Mouse (Mus musculus): ENCODE results near the gene Ctdsp1. TPM values are rescaled to one million over a fixed set of nuclear protein-coding genes. Genes with fewer than 3 reads are reported as not detected.

The Ctdsp1 gene
- 10 to 100 TPM; 23.8 to 28.2 TPM for total RNA-seq (2021)
- long read RNA-seq, experiment 1, partial matches to known transcripts, result 0 of 1 reads
- long read RNA-seq, experiment 1, other reads (novel, unspliced or antisense), result 1 of 1 reads
- long read RNA-seq, experiment 2, partial matches to known transcripts, result 8 of 10 reads
- long read RNA-seq, experiment 2, other reads (novel, unspliced or antisense), result 0 of 10 reads

DNA sequence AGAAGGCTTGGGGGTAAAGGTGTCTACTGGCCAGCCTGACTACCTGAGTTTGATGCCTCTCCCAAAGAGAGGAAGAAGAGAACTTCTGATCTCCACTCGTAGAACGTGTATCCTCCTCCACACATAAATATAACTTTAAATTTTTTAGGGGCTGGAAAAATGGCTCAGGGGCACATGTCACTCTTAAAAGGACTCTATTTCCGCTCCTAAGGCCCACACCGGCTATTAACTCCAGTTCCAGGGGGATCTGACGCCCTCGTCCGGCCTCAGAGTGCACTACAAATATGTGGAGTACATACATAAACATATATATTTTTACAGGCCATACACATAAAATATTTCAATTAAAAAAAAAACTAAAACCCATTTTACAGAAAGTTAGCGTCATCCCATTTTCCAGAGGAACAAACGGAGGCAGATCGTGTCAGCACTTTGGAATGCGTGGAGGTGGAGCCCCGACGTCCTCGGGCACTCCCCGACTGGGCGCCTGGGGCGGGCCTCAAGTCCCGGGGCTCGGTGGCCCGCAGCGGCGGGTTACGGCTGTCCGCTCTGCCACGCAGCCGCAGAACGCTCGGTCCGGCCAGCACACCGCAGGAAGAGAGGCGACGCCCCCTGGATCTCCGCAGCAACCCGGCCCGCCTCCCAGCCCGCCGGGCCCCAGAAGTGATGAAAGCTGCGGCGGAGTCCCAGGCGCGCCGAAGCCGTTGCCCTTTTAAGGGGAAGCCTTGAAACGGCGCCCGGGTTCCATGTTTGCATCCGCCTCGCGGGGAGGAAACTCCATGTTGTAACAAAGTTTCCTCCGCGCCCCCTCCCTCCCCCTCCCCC is at the start of gene Ctdsp1:
TSS of gene Ctdsp1 (plus strand) at position 586 of the 825 bp plus-strand sequence.
- peak; percentile 93 to 96 for DNase-seq (ENCODE audit: low spot score in 2 of 2)

DNA sequence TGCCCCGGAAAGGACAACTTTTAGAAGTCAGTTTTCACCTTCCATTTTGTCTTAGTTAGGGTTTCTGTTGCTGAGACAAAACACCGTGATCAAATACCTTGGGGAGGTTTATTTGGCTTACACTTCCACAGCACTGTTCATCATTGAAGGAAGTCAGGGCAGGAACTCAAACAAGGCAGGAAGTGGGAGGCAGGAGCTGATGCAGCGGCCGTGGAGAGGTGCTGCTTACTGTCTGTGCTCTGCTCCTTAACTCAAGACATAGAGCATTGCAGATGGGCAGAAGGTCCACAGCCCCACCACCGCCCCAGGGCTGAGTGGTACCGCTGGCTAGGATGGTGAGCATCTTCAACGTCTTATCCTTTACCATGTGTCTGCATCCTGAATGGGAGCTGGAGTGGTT is 49.4 kb upstream of the Ctdsp1 start:
- DNase-seq (ENCODE audit: low spot score in 2 of 2), result no peak

GRCm38 (mm10) chr1:74342308-74342707 is 49.0 kb upstream of the Ctdsp1 start:
- DNase-seq (ENCODE audit: low spot score in 2 of 2), result no peak

DNA sequence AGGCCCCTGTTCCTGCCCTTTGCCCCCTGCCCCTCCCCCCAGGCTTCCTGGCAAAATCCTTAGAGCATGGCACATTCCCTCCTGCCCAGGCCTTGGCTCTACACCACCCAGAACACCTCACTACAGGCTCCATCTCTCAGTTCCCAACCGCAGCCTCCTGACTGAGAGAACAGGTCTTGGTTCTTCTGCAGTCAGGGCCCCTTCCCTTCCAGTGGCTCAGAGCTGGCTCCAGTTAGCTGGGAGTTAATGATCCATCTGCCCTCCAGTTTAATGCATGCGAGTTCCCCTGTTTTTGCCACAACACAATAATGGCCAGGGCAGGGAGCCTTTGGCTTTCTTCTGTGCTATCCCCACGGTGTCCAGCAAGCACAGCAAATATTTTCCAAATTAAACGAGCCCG is 48.1 kb upstream of the Ctdsp1 start:
- no peak for DNase-seq (ENCODE audit: low spot score in 2 of 2)

- DNase-seq (ENCODE audit: low spot score in 2 of 2), result no peak
These were observed 47.0 kb upstream of the Ctdsp1 start for GRCm38 (mm10) chr1:74344163-74344916.

DNA sequence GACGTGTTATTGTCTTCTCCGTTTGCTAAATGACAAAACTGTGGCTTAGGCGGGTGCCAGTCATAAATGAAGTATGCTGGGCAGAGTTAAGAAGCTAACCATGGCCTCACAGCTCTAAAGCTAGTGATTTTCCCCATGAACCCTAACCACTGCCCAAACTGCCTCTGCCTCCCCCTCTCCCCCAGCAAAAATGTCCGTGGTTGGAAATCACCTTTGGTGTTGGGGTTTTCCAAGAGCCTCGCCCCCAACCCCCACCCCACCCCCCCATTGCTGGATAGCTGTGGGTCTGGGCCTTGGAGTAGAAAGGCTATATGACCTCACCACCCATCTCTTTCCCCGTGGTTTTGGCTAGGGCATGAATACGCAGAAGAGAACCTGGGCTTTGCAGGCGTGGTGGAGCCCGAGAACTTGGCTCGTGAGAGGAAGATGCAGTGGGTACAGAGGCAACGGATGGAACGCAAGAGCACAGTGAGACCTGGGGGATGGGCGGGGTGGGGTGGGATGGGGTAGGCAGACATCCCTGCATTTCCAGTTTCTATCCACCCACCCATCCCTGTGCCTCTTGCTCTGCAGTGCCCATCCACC is 40.0 kb upstream of the Ctdsp1 start:
- DNase-seq (ENCODE audit: low spot score in 2 of 2), result no peak

DNA sequence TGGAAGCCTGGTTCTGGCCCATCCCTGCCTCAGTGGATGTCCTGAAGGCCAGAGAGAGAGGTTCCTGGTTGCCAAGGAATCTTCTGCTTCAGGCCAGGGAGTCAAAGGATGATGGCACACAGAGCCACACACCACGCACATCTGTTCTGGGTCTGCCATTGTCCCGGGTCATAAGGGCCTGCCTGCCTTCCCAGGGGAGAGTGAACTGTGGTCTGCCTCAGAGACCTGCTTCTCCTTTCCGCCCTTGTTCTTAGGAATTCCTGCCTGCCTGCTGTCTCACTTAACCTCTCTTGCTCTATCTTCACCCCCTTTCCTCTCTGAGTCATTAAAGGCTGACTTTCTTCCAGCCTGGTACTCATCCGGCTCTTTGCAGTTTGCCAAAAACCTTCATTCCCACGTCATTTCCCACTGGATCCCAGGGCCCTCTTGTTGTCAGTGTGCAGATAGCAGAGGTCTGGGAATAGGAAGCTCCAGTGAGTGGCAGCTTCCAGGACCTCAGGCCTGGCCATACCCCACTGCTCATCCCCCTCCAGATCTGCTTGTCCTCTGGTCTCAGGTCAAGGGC is 38.7 kb upstream of the Ctdsp1 start:
- no peak for DNase-seq (ENCODE audit: low spot score in 2 of 2)

- DNase-seq (ENCODE audit: low spot score in 2 of 2), result no peak
These were observed 37.7 kb upstream of the Ctdsp1 start for GRCm38 (mm10) chr1:74353453-74354229.

GRCm38 (mm10) chr1:74357531-74357930 is 33.8 kb upstream of the Ctdsp1 start:
- no peak for DNase-seq (ENCODE audit: low spot score in 2 of 2)

GRCm38 (mm10) chr1:74359952-74360517 is 31.3 kb upstream of the Ctdsp1 start:
- DNase-seq (ENCODE audit: low spot score in 2 of 2), result no peak

GRCm38 (mm10) chr1:74361812-74362211 is 29.5 kb upstream of the Ctdsp1 start, which contains the start of gene Catip:
Gene Catip, plus strand, starts transcription at chr1:74362108.
- peak; percentile 68 to 89 for DNase-seq (ENCODE audit: low spot score in 2 of 2)

- DNase-seq (ENCODE audit: low spot score in 2 of 2), result no peak
These were observed 28.7 kb upstream of the Ctdsp1 start for GRCm38 (mm10) chr1:74362325-74363229.

DNA sequence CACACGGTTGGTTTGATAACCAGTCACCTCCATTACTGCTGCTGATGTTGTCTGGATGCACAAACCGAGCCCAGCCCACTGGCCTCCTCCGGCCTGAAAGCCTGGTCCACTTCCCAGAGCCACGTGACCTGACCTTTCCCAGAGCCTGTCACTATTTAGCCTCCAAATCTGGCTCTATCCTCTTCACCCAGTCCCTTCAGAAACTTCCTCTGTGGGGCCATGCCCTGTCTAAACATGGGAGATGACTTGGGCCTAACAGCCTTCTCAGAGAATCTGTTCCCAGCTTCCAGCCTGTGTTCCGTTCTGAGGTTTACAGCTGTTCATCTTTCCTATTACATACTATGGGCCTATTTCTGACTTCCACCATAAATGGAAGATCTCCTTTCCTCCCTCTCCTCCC is 27.9 kb upstream of the Ctdsp1 start:
- DNase-seq (ENCODE audit: low spot score in 2 of 2), result no peak

- no peak for DNase-seq (ENCODE audit: low spot score in 2 of 2)
These were observed 27.0 kb upstream of the Ctdsp1 start for GRCm38 (mm10) chr1:74364270-74364669.

DNA sequence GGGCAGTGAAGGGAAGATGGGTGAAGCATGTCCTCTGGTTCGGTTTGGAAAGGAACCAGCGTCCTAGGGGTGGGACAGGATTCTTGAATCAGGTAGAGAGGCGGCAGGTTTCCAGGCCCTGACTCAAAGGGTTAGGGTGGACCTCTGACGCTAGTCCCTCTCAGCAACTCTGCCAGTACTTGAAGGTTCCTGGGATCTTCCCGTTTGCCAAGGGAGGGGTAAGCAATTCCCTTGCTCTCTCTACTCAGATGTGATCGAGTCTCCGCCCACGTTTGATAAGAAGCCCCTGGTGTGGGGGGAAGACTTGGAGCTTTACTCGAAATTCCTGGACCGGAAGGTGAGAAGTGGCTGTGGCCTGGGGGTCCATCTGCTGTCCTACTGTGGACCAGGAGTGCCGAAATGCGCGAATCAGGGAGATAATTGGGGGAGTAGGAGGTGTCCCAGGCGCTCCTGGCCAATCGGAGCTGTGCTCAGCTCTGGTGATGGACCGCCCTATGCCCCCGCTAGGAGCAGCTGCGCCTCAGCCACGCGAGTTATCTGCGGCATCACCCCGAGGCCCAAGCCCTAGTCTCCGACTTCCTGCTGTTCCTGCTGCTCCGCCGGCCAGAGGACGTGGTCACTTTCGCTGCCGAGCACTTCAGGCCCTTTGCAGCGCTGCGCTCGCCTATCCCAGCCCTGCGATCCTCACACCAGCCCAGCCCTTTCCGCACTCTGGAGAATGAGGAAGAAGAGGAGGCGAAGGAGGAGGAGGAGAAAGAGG is 23.2 kb upstream of the Ctdsp1 start:
- DNase-seq (ENCODE audit: low spot score in 2 of 2), result no peak

DNA sequence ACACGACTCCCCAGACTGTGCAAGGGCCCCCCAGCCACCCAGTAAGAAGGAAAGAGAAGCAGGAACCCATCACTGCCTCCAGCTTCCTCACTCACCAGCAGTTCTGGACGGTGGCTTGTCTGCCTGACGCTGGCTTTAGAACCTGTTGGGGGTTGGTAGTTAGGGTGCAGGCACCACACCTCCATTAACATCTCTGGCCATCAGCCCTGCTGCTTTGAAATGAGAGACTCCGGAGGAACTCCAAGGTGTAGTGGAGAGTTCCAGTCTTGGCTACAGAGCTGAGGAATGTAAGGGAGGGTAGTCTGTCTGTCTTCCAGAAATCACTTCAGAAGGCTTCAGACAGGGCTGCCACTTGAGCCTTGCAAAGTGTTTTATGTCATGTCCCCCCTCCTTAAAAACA is 21.3 kb upstream of the Ctdsp1 start:
- no peak for DNase-seq (ENCODE audit: low spot score in 2 of 2)

DNA sequence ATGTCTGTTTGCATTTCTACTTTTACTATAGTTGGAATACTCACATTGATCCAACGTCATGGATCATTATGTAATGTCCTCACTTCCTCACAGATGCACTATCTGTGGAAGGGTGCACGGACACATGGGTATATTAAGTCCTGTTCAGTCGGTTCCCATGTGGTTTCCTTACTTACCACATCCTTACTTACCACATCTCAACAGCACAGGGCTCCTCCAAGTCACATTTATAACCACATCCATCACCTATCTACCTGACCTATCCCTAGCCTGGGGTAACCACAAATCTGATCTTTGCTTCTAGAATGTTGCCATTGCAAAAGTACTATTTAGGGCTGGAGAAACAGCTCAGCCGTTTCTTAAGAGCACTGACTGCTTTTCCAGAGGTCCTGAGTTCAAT is 17.9 kb upstream of the Ctdsp1 start:
- DNase-seq (ENCODE audit: low spot score in 2 of 2), result no peak

- no peak for DNase-seq (ENCODE audit: low spot score in 2 of 2)
These were observed 16.3 kb upstream of the Ctdsp1 start, which contains the start of gene Slc11a1 for GRCm38 (mm10) chr1:74374980-74375379. Gene Slc11a1, plus strand, starts transcription at chr1:74375195.
